Mouse (Mus musculus) spleen, embryonic (tissue): Measurements from ENCODE around the gene Slc44a1.

ENCODE experiments used
- CTCF ChIA-PET: fragments of 350-600 bp; sonication (Branson Sonifier 250); formaldehyde crosslinking; loops from one replicate; lab custom pipeline; 2022; lab: Charles Lee

Gene Slc44a1

GRCm38 (mm10) chr4:53596063-53596895 lies 156.1 kb downstream of the Slc44a1 start:
- CTCF ChIA-PET, result interaction anchor here (0.9 kb wide), 1 partner anchor 144 kb away, joined by 3 read pairs; no protein-coding TSS in a partner anchor

DNA sequence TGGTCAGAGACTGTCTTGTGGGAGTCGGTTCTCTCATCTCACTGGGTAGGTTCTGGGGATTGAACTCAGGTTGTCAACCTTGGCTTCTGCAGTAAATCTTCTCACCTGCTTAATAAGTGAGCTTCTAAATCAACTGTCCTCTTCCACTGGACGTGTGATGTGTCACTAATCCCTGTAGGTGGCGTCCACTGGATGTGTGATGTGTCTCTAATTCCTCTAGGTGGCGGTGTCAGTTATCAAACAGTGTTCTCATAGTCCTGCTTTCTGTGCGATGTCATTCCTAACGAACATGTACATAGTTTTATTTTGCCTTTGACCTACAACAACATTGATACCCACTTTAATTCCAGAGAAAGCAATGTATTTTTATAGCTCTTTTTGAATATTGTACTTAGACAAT lies 160.2 kb downstream of the Slc44a1 start:
- CTCF ChIA-PET, result interaction anchor here (0.6 kb wide), 1 partner anchor 217 kb away, joined by 18 read pairs; no protein-coding TSS in a partner anchor

DNA sequence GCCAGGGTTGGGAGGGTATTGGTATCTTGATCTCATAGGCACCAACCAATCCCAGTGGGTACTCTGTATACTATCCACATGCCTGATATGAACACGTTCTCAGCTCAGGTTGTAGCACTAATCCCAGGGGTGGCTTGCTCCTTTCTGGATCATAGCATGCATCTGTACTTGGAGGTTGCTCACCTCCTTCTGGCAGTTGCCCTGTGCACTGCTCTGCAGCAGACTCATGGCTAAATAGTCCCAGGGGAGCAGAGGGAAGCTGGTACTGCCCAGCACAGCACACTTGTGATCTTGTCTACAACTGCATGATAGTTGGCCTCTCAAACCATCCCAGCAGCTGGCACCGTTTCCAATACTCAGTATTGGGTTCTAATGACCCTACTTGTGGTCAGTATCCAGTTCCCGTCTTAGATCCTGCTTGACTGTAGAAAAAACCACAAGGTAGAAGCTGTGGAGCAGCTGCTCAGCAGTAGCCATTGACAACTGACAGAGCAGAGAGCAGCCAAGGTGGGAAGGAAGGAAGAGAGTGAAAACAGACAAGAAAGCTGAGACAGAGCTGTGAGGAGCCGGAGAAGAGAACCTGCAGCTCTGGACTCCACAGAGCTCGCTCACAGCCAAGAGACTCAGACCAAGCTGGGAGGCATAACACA lies 174.5 kb downstream of the Slc44a1 start:
- CTCF ChIA-PET, result no interaction called here

DNA sequence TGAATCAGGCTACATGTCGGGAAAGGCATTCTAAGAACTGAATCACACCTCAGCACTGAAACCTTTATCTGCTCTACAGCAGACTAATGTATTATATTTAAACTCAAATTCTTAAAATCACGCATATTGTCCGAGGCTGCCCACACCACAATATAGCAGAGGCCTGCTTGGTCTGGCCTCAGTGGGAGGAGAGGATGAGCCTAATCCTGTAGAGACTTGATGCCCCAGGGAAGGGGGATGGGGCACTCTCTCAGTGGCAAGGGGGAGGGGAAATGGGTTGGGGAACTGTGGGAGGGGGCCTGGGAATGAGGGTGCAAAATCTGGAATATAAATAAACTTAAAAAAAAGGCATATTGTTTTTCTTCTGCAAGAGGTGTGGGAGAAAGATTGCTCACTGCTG lies 177.8 kb downstream of the Slc44a1 start:
- CTCF ChIA-PET, result no interaction called here

GRCm38 (mm10) chr4:53620104-53620503 lies 179.9 kb downstream of the Slc44a1 start:
- CTCF ChIA-PET, result no interaction called here

DNA sequence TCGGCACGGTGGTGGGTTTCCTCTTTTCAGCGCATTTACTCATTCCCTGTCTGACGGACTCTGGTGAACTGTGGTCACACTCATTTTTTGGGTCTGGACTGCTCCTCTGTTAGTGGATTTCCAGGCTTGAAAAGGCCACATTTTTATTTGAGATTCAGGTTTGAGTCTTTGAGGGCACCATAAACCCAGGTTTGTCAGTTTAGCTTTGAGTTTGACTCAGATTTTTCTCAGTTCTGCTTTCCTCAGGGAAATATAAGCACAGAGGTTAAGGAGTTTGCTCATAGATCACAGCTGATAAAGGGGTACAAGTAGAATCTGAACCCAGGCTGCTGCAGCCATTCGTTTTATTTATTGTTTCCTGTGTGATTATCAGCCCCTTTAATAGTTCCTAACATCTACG lies 180.9 kb downstream of the Slc44a1 start:
- CTCF ChIA-PET, result no interaction called here

- CTCF ChIA-PET, result no interaction called here
These were observed 181.3 kb downstream of the Slc44a1 start for GRCm38 (mm10) chr4:53621490-53621889.

- CTCF ChIA-PET, result no interaction called here
These were observed 183.5 kb downstream of the Slc44a1 start for GRCm38 (mm10) chr4:53623711-53624110.

DNA sequence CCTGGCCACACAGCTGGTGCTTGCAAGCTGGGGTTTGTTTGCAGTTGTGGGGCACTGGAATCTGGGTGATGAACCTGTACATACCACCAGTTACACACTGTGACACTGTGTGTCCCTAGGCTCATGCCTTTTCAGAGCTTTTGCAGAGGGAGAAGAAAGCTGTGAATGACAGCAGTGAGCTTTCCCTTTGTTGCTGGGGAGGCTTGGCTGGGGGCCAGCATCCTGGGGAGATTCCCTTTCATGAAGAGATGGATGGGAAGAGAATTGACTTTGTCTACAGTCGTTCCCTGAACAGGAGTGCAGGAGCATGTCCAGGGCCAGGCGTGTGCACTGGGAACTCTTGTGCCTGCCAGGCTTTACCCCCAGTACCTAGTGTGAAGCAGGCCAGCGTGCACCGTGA lies 184.6 kb downstream of the Slc44a1 start:
- CTCF ChIA-PET, result no interaction called here

- CTCF ChIA-PET, result no interaction called here
These were observed 185.1 kb downstream of the Slc44a1 start for GRCm38 (mm10) chr4:53625263-53625662.

GRCm38 (mm10) chr4:53628924-53629323 lies 188.7 kb downstream of the Slc44a1 start:
- CTCF ChIA-PET, result no interaction called here

- CTCF ChIA-PET, result no interaction called here
These were observed 190.7 kb downstream of the Slc44a1 start for GRCm38 (mm10) chr4:53630963-53631315.

GRCm38 (mm10) chr4:53631316-53632010 lies 191.2 kb downstream of the Slc44a1 start, which contains the start of gene Fsd1l:
Fsd1l (plus strand) TSS chr4:53631471.
- CTCF ChIA-PET, result no interaction called here

GRCm38 (mm10) chr4:53632011-53632349 lies 191.8 kb downstream of the Slc44a1 start:
- CTCF ChIA-PET, result no interaction called here

DNA sequence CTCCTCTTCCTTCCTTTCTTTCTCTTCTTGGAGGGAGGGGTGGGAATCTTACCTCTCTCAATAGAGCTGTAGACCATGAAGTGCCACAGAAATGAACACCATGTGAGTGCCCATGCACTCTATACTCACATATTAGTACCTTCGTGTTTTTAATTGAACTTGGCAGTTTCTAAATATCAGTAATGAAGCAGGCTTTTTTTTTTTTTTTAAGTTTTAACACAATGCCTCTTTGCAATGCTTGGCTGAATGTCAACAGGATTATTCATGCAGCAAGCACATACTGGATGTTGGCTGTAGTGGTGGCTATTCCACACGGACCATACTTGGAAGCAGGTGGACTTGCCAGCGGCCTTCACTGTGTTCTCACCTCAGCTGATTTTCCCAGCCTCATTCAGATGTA lies 195.1 kb downstream of the Slc44a1 start:
- CTCF ChIA-PET, result no interaction called here

DNA sequence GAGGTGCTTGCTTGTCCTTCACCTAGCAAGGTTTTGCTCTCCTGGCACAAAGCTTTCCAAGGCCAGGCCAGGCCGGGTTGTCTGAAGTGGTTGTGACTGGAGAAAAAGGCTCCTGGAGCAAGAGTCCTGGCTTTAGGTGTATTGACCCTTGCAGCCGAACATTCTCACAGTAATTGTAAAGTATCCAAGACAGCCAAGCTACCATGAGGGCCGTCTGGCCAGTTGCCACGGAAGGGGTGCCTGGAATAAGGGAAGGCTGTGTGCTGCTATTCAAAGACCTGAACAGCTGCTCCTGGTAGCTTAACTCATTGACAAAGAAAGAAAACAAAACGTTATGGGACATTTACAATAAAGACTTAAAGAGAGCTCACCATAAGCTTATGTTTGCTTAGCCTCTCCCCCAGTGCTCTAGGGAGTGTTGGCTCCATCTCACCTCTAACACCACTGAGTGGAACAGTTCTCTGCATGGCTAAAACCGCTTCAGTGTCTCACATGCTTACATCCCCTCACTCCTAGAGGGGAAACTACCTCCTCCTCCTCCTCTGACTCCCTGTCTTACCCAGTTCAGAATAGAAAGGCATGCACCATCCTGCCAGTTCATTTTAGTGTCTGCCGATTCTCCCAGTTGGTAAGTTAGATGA lies 197.2 kb downstream of the Slc44a1 start:
- CTCF ChIA-PET, result no interaction called here

GRCm38 (mm10) chr4:53638549-53639123 lies 198.4 kb downstream of the Slc44a1 start:
- CTCF ChIA-PET, result no interaction called here

- CTCF ChIA-PET, result no interaction called here
These were observed 217.8 kb downstream of the Slc44a1 start for GRCm38 (mm10) chr4:53658029-53658428.

DNA sequence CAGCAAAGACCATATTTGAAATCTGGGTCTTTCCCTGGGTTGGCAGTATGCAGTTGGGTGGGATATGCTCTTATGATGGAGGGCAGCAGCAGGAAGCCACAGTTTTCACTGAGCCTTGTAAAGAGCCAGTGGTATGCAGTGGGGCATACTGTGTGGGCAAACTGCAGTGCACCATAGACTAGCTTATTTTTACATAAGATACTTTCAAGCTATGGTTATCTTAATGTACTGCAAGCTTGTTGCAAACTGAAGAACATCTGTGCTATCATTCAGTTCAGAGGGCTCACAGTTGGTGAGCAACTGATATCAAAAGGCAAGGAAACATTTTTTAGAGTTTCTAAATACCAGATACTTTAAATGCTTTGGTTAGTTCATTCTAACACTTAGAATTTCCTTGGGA lies 220.5 kb downstream of the Slc44a1 start:
- CTCF ChIA-PET, result no interaction called here
